Mouse (Mus musculus) limb, embryonic 11.5 days (tissue): ENCODE data around the gene Catsper1. TPM values are rescaled to one million over a fixed set of nuclear protein-coding genes. Genes with fewer than 3 reads are reported as not detected.
"Not testable (repeated sequence)": the region's sequence is repeated elsewhere in the genome, so short reads cannot be mapped to it uniquely, and the experiment has no call there.

Experiments
- ATAC-seq: fragments of 200-750 bp; cut with Nextera tagmentation; 2 replicates; pipeline ENCODE4 v1.8.0; 2017; ENCODE audit warnings: low read depth; ENCODE audit not compliant: insufficient number of reproducible peaks, low FRiP score, low TSS enrichment
- DNase-seq: peaks from one replicate; pipeline ENCODE4 v3.0.0-alpha.2; 2015; ENCODE audit warnings: low spot score
- H3K27ac ChIP-seq: fragments of 300-500 bp; sonication (generic); replicated peaks from 2 replicates; pipeline ENCODE4 v1.5.1; 2014; ENCODE audit warnings: low read depth, mild to moderate bottlenecking, low read length
- H3K27me3 ChIP-seq: fragments of 300-500 bp; sonication (generic); 2 replicates; pipeline ENCODE4 v1.6.1; 2014; ENCODE audit warnings: mild to moderate bottlenecking, low read length, mixed read lengths; ENCODE audit not compliant: control insufficient read depth, insufficient read depth
- H3K36me3 ChIP-seq: fragments of 300-500 bp; sonication (generic); 2 replicates; pipeline ENCODE4 v1.6.1; 2014; ENCODE audit warnings: mild to moderate bottlenecking, low read length, moderate library complexity, mixed read lengths; ENCODE audit not compliant: control insufficient read depth, insufficient read depth
- H3K4me1 ChIP-seq: fragments of 300-500 bp; sonication (generic); 2 replicates; pipeline ENCODE4 v1.6.1; 2014; ENCODE audit warnings: low read length, mixed read lengths; ENCODE audit not compliant: control insufficient read depth, insufficient read depth
- H3K4me2 ChIP-seq: fragments of 300-500 bp; sonication (generic); 2 replicates; pipeline ENCODE4 v1.6.1; 2014; ENCODE audit warnings: low read depth, mild to moderate bottlenecking, moderate library complexity; ENCODE audit not compliant: severe bottlenecking
- H3K4me3 ChIP-seq: fragments of 300-500 bp; sonication (generic); 2 replicates; pipeline ENCODE4 v1.5.1; 2014; ENCODE audit warnings: low read depth, low read length
- H3K9ac ChIP-seq: fragments of 300-500 bp; sonication (generic); 2 replicates; pipeline ENCODE4 v1.6.1; 2014; ENCODE audit warnings: mild to moderate bottlenecking, low read length
- H3K9me3 ChIP-seq: fragments of 300-500 bp; sonication (generic); 2 replicates; pipeline ENCODE4 v1.6.1; 2016; ENCODE audit warnings: low read length; ENCODE audit not compliant: control insufficient read depth
- WGBS: fragments of 180-500 bp; shearing (Covaris S2); extraction: QIAGEN DNeasy Blood & Tissue Kit; methylation state at CpG from one replicate; pipeline ENCODE4 v1.1.7; 2014; 5-methylcytosine and 5-hydroxymethylcytosine counted together
- polyA plus RNA-seq: library from polyadenylated mRNA; unstranded; fragments of >200 nt; fragmentation: Nextera tagmentation; extraction: Ambion mirVana; gene quantifications from 2 replicates; pipeline ENCODE4 v1.2.1, GENCODE M21; 2014

The Catsper1 gene
- polyA plus RNA-seq, 1 experiment from 2014 or later = not detected

DNA sequence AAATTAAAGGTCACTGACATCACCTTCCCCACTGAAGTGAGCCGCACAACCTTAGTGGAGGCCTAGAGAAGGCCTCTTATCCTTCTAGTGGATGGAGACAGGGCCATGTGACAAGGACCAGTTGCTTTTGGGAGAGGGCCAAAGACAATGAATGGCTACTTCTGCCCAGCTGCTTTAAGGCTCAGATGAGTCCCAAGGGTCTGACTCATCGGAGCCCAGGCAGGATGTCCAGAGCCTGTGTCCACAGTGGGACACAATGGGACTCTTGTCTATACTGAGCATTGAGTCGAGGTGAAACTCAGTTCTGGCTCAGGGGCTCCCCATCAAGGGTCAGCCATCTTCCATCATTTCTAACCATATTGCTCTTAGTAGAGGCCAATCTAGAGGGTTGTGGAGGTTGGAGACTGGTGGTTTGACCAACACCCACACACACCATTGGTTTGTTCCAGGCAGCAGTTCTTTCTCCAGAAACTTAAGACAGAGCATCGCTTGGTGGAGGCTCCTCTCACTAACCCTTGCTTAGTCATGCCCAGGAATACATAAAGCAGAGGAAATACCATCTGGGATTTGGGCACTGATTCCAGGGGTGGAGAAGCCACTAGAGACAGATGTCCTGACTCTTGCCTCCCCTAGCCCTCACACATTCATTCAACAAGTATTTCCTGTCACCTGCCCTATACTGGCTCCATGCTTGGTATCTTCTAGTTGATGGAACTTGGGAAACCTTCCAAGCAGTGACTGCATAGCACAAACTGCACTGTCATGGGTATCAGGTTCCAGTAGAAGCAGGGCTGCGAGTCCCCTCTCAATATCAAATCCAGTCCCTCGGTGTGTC, 10.0 kb downstream of the Catsper1 start:
- H3K27ac ChIP-seq = no peak overlapping the region
- peaks cover 3% of the 10 kb centered on the region; the same call in 1 of the 2 replicates for H3K4me1 ChIP-seq
- no peaks in the 10 kb centered on the region for H3K9me3 ChIP-seq
- H3K27me3 ChIP-seq = 0 out of 2 replicates have a peak, but pooled peaks cover 4% of the 10 kb centered on the region
- ATAC-seq (no peak), DNase-seq (no peak)
- no peak overlapping the region for H3K4me3 ChIP-seq
- WGBS = 89% methylated on average over 6 of the region's 6 CpGs
- no peak overlapping the region for H3K4me2 ChIP-seq
- H3K9ac ChIP-seq = no peak overlapping the region
- H3K36me3 ChIP-seq = no peaks in the 10 kb centered on the region

DNA sequence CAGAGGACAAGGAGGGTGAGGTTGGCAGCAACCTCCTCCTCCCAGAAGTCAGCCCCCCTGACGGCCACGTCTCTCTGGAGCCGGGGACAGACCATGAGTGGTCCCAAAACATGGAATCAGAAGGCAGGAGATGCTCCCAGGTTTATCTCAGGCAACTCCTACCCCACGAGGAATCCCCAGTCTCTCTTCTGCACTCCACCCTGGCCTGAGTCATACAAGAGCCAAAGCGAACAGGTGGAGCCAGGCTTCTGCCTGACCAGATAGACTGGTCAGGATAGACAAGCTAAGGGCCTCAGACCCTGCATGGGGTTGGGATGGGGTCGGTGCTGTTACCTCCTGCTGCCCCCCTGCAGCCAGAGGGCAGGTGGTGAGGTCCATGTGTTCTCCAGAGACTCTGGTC, 12.5 kb downstream of the Catsper1 start:
- H3K4me2 ChIP-seq = no peak overlapping the region
- ATAC-seq = no peak
- H3K9me3 ChIP-seq = no peaks in the 10 kb centered on the region
- no peak overlapping the region for H3K4me3 ChIP-seq
- no peak overlapping the region for H3K9ac ChIP-seq
- H3K27ac ChIP-seq = no peak overlapping the region
- peaks cover 3% of the 10 kb centered on the region; the same call in 1 of the 2 replicates for H3K4me1 ChIP-seq
- 84% methylated on average over 6 of the region's 6 CpGs for WGBS
- H3K36me3 ChIP-seq = no peaks in the 10 kb centered on the region
- DNase-seq = no peak
- 0 out of 2 replicates have a peak, but pooled peaks cover 4% of the 10 kb centered on the region for H3K27me3 ChIP-seq

DNA sequence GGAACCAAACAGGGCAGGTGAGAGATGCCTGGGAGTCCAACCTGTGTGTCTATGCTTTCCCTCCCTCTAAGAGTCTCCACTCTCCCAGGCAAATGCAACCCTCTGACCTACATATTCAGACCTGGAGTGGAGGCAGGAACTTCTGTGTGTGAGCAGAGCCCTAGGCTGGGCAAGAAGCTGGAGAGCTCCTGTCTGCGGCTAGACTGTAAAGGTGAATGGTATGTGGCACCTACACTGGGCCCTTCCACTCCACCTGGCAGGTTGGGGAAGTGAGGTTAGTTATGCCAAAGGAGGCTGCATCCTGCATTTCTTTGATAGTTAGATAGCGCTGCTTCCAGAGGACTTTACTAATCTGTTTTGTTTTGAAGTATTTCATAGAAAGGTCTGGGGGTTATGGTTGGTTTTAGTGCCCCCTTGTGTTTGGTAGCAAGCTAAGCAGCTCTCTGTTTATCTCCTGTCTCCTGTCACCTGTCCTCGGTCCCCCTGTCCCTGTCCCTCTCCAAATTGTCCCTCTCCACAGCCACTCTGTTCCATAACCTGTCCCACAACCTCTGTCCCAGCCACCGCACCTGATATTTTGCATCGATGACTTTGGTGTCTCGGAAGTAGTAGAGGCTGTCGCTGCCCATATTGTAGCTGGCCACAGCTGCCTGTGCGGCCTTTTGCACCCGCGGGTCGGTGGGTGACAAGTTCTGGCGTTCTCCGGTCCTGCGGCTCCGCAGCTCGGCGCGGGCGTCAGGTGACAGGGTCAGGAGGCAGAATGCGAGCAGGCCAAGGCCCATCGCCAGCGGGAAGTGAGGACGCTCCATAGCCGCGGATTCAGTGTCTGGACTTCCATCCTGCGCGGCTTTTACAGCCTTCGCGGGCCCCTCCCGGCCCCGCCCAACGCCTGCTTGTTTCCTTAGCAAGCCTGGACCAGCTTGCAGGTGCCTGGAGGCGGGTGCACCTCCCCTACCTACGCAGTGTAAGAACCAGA, 13.3 kb downstream of the Catsper1 start:
- WGBS = 5% methylated on average over 34 of the region's 34 CpGs
- no peak overlapping the region for H3K27ac ChIP-seq

DNA sequence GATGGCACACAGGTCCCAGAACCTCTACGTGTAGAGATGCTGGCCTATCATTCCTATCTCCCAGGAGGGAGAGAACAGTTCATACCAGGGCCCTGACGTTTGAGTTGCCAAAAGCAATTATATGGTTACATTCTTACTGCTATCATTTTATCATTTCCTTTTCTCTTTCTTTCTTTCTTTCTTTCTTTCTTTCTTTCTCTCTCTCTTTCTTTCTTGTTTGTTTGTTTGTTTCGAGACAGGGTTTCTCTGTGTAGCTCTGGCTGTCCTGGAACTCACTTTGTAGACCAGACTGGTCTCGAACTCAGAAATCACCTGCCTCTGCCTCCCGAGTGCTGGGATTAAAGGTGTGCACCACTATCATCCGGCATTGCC, 13.9 kb downstream of the Catsper1 start, which contains the start of gene Cst6:
TSS of gene Cst6 (minus strand) at position 73 of the 372 bp plus-strand sequence.
- ATAC-seq, H3K36me3 ChIP-seq, H3K27me3 ChIP-seq, H3K27ac ChIP-seq, H3K4me1 ChIP-seq, H3K9me3 ChIP-seq, DNase-seq: not testable (repeated sequence)
- Histone ChIP-seq H3K9ac (peak within 1 kb of the TSS; percentile 50), H3K4me2 (peak within 1 kb of the TSS; percentile 71), H3K4me3 (peak within 1 kb of the TSS; percentile 33)
- 65% methylated on average over 6 of the region's 6 CpGs for WGBS

More for the DNA sequence above, 13.3 kb downstream of the Catsper1 start:
- DNase-seq = peak; percentile 48
- Histone ChIP-seq H3K4me2 (peak overlapping the region; percentile 71), H3K9ac (peak overlapping the region; percentile 50), H3K27me3 (0 out of 2 replicates have a peak, but pooled peaks cover 4% of the 10 kb centered on the region), H3K9me3 (no peaks in the 10 kb centered on the region), H3K36me3 (no peaks in the 10 kb centered on the region), H3K4me3 (peak overlapping the region; percentile 33), H3K4me1 (peaks cover 3% of the 10 kb centered on the region; the same call in 1 of the 2 replicates)
- ATAC-seq = no peak

DNA sequence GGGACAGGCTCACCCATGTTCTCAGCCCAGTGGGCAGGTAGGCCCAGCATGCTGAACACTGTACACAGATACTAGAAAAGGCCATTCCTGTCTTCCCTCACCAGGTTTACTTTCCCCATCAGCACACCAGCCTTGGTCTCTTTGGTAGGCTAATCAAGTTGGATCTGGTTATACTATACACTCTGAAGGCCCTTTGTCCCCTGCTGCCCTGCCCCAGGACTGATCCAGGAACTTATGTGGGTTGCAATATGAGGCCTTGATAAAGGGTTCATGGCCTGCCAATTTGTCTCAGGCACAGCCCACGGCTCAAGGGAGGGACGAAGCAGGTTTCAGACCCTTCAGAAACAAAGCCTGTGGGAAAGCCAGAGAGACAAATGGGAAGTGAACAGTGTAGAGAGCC, 18.1 kb downstream of the Catsper1 start:
- H3K4me1 ChIP-seq = peaks cover 3% of the 10 kb centered on the region; the same call in 1 of the 2 replicates
- DNase-seq (no peak), ATAC-seq (no peak)
- H3K9me3 ChIP-seq = no peaks in the 10 kb centered on the region
- no peak overlapping the region for H3K9ac ChIP-seq
- H3K27ac ChIP-seq = no peak overlapping the region
- H3K36me3 ChIP-seq = no peaks in the 10 kb centered on the region
- no peak overlapping the region for H3K4me3 ChIP-seq
- WGBS = 84% methylated on average over 2 of the region's 2 CpGs
- H3K4me2 ChIP-seq = no peak overlapping the region
- H3K27me3 ChIP-seq = 0 out of 2 replicates have a peak, but pooled peaks cover 4% of the 10 kb centered on the region

DNA sequence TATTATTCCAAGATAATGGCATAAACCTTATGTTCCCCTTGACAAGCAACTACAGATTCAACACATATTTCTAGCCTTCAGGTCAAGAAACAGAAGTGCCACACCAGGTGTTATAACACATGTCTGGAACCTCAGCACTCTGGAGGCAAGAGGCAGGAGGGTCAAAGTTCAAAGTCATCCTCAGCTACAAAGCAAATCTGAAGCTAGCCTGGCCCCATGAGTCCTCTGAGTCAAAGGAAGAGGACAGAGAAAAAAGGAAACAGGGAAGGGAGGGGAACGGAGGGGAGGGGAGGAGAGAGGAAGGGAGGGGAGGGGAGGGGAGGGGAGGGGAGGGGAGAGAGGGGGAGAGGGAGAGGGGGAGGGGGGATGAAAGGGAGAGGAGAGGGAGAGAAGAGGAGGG, 20.5 kb downstream of the Catsper1 start:
- ATAC-seq (no peak), DNase-seq (no peak)
- Histone ChIP-seq H3K27me3 (no peaks in the 10 kb centered on the region), H3K9ac (no peak overlapping the region), H3K9me3 (peaks cover 2% of the 10 kb centered on the region; the same call in 1 of the 2 replicates), H3K4me3 (no peak overlapping the region), H3K4me2 (no peak overlapping the region), H3K27ac (no peak overlapping the region), H3K36me3 (no peaks in the 10 kb centered on the region), H3K4me1 (no peaks in the 10 kb centered on the region)
- no CpG with 5 or more reads among the region's 1 CpGs for WGBS

DNA sequence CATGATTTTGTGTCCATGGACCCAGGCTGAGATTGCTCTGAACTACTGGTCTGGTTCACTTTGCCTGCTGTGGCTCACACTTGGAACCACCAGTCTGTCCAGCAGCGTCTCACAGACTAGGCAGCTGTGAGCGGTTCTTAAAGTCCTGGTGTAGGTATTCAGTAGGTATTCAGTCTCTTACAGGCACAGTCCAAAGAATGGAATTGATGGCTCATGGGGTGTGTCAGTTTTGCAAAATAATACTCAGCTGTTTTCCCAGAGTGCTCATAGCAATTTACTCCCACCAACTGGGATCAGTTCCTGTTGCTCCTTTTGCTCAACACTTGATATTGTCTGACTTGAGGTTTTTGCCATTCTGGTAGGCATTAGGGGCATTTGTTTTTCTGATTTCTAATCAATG, 26.6 kb downstream of the Catsper1 start:
- H3K36me3 ChIP-seq = peaks cover 9% of the 10 kb centered on the region; the same call in 1 of the 2 replicates
- no peak overlapping the region for H3K27ac ChIP-seq
- 79% methylated on average over 2 of the region's 2 CpGs for WGBS

DNA sequence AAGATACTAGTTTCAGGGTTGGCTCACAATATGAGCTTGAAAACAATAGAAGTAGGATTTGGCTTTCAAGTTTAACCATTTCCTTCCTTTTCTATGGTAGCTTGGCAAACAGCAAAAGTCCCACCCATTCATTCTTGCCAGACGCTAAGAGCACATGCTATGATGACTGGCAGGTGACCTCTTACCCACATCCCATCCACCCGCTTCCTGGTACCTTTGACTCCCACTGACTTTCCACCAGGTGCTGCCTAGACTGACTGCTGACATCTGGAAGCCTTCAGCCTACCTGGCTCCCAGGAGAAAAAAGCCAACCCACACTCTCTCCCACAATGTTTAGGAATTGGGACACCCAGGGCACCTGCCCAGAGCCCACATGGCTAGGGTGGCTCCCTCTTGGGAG, 28.6 kb downstream of the Catsper1 start:
- no peak overlapping the region for H3K27ac ChIP-seq
- H3K36me3 ChIP-seq = peaks cover 12% of the 10 kb centered on the region; the same call in 1 of the 2 replicates
- no peak overlapping the region for H3K4me2 ChIP-seq
- ATAC-seq (no peak), DNase-seq (no peak)
- H3K9me3 ChIP-seq = no peaks in the 10 kb centered on the region
- H3K9ac ChIP-seq = no peak overlapping the region
- H3K27me3 ChIP-seq = no peaks in the 10 kb centered on the region
- 88% methylated on average over 2 of the region's 2 CpGs for WGBS
- peaks cover 15% of the 10 kb centered on the region for H3K4me1 ChIP-seq
- no peak overlapping the region for H3K4me3 ChIP-seq

More for the DNA sequence above, 26.6 kb downstream of the Catsper1 start:
- Histone ChIP-seq H3K4me2 (no peak overlapping the region), H3K4me1 (peaks cover 6% of the 10 kb centered on the region), H3K9me3 (peaks cover 2% of the 10 kb centered on the region; the same call in 1 of the 2 replicates), H3K9ac (no peak overlapping the region), H3K4me3 (no peak overlapping the region), H3K27me3 (no peaks in the 10 kb centered on the region)
- no peak for ATAC-seq
- no peak for DNase-seq
